Mouse (Mus musculus) stomach, embryonic 16.5 days (tissue): ENCODE measurements around the gene 2210011C24Rik. TPM values are rescaled to one million over a fixed set of nuclear protein-coding genes. Genes with fewer than 3 reads are reported as not detected.

Experiments
- ATAC-seq: fragments of 200-750 bp; cut with Nextera tagmentation; 2 replicates; pipeline ENCODE4 v1.8.0; 2017; ENCODE audit warnings: moderate number of reproducible peaks, moderate TSS enrichment; ENCODE audit not compliant: insufficient read depth, low FRiP score
- H3K27ac ChIP-seq: fragments of 300-500 bp; sonication (generic); 2 replicates; pipeline ENCODE4 v1.5.1; 2014; ENCODE audit warnings: low read length
- H3K27me3 ChIP-seq: fragments of 300-500 bp; sonication (generic); 2 replicates; pipeline ENCODE4 v1.6.1; 2014; ENCODE audit warnings: low read length, control low read depth, mixed read lengths; ENCODE audit not compliant: control insufficient read depth, insufficient read depth
- H3K36me3 ChIP-seq: fragments of 300-500 bp; sonication (generic); 2 replicates; pipeline ENCODE4 v1.6.1; 2014; ENCODE audit warnings: low read length; ENCODE audit not compliant: control insufficient read depth, insufficient read depth
- H3K4me1 ChIP-seq: fragments of 300-500 bp; sonication (generic); 2 replicates; pipeline ENCODE4 v1.6.1; 2014; ENCODE audit warnings: low read length, control low read depth, mixed read lengths; ENCODE audit not compliant: control insufficient read depth, insufficient read depth
- H3K4me2 ChIP-seq: fragments of 300-500 bp; sonication (generic); 2 replicates; pipeline ENCODE4 v1.6.1; 2014; ENCODE audit warnings: low read depth, low read length, mixed read lengths
- H3K4me3 ChIP-seq: fragments of 300-500 bp; sonication (generic); replicated peaks from 2 replicates; pipeline ENCODE4 v1.5.1; 2014; ENCODE audit warnings: mild to moderate bottlenecking, low read length
- H3K9ac ChIP-seq: fragments of 300-500 bp; sonication (generic); 2 replicates; pipeline ENCODE4 v1.6.1; 2014; ENCODE audit warnings: low read length
- H3K9me3 ChIP-seq: fragments of 300-500 bp; sonication (generic); replicated peaks from 2 replicates; pipeline ENCODE4 v1.6.1; 2016; ENCODE audit warnings: low read length, control low read depth; ENCODE audit not compliant: control insufficient read depth
- WGBS: fragments of 180-500 bp; shearing (Covaris S2); extraction: QIAGEN DNeasy Blood & Tissue Kit; methylation state at CpG from one replicate; pipeline ENCODE4 v1.1.7; 2014; 5-methylcytosine and 5-hydroxymethylcytosine counted together
- polyA plus RNA-seq: library from polyadenylated mRNA; unstranded; fragments of >200 nt; fragmentation: Nextera tagmentation; extraction: Ambion mirVana; gene quantifications from 2 replicates; pipeline ENCODE4 v1.2.1, GENCODE M21; 2015

Gene 2210011C24Rik
- polyA plus RNA-seq, 1 experiment from 2014 or later: 0.80 TPM

DNA sequence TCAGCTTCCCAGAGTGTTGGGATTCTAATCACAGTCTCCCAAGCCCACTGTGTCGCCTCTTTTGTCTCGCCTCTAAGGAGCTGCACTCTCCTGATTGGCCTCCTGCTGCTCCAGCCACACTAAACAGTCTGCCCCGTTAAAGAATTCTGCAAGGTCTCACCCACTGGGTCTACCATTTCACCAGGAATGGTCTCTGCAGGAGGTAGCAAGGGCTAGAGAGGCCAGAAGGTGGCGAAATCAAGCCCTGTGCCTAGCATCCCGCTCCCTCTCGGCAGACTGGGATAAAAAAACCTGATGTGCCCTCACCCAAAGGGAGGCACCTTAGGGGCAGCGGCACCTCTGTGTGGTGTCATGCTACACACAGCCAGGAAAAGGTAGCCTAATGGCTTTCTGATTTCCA, 32.1 kb upstream of the 2210011C24Rik start:
- Histone ChIP-seq H3K4me1 (peaks cover 7% of the 10 kb centered on the region; the same call in 1 of the 2 replicates), H3K4me2 (no peak overlapping the region), H3K9me3 (no peaks in the 10 kb centered on the region; the same call in 1 of the 2 replicates), H3K27me3 (peaks cover 32% of the 10 kb centered on the region), H3K27ac (no peak overlapping the region), H3K36me3 (no peaks in the 10 kb centered on the region), H3K4me3 (no peak overlapping the region), H3K9ac (no peak overlapping the region)
- ATAC-seq: no peak
- WGBS: 15% methylated on average over 7 of the region's 7 CpGs

DNA sequence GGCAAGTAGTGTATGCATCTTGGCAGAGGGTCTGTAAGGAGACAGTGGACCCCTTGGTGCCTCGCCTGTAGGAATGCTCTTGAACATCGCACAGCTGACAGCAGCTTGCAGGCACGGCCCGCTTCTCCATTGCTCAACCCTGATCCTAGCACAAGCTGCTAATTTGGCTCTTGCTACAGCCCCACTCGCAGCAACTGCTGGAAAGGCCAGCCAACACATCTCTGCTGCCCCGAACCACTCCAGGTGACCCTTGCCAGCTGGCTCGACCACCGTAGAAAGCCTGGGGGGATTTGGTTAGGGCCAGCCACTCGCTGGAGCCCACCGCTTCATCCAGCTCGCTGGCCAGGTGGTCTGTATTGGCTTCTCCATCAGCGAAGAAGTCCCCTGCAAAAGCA, 31.0 kb upstream of the 2210011C24Rik start:
- Histone ChIP-seq H3K4me1 (peaks cover 7% of the 10 kb centered on the region; the same call in 1 of the 2 replicates), H3K4me2 (peak overlapping the region; percentile 60; the same call in 1 of the 2 replicates), H3K27me3 (peaks cover 32% of the 10 kb centered on the region), H3K9ac (no peak overlapping the region), H3K36me3 (no peaks in the 10 kb centered on the region), H3K9me3 (no peaks in the 10 kb centered on the region; the same call in 1 of the 2 replicates), H3K27ac (no peak overlapping the region), H3K4me3 (peak overlapping the region; percentile 39)
- 35% methylated on average over 12 of the region's 12 CpGs for WGBS
- ATAC-seq: no peak

DNA sequence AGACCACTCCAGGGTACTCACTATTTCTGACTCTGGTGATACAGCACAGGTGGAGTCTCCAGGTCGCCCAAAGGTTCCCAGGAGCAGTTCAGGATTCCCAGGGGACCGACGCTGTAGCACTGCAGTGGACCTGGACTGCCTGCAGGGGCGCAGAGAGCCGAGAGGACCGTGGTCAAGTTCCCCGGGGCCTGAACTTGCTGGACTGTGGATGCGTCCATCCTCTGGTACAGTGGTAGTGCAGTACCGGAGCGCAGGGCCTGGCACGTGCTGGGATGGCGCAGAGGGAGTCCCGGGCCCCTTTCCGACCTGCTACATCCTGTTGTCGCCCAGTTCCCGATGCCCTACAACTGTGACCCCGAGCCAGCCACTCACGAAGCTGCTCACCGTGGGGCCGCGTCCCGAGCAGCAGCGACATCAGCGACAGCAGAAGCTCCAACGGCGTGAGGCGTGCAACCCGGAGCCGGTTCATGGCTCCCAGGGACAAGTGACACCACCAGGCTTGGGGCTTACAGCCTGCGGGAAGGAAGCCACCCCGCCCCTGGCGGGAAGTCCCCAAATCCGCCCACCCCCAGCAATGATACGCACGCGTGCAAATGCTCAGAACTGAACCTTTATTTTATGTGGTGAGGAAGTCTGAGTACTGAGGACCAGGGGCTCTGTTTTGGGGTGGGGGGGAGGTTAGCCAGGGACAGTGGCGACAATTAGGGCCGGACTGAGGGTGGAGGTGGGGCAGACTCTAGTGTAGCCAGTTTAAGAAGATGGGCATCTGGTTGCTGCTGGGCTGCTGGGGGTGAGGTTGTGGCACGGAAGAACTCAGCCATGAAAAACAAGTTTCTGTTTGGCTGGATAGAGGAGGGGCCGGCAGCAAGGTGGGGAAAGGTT, 30.3 kb upstream of the 2210011C24Rik start, which contains the start of gene Il27ra:
TSS of gene Il27ra (minus strand) at position 524 of the 882 bp plus-strand sequence.
- H3K9ac ChIP-seq: peak within 1 kb of the TSS; percentile 57
- no peaks in the 10 kb centered on the region; the same call in 1 of the 2 replicates for H3K9me3 ChIP-seq
- H3K4me2 ChIP-seq: peak within 1 kb of the TSS; percentile 60
- H3K36me3 ChIP-seq: no peaks in the 10 kb centered on the region
- H3K4me3 ChIP-seq: peak within 1 kb of the TSS; percentile 39
- H3K27me3 ChIP-seq: peaks cover 32% of the 10 kb centered on the region
- H3K4me1 ChIP-seq: peaks cover 7% of the 10 kb centered on the region; the same call in 1 of the 2 replicates
- peak; percentile 80 for ATAC-seq
- 4% methylated on average over 40 of the region's 40 CpGs for WGBS
- H3K27ac ChIP-seq: no peak within 1 kb of the TSS

DNA sequence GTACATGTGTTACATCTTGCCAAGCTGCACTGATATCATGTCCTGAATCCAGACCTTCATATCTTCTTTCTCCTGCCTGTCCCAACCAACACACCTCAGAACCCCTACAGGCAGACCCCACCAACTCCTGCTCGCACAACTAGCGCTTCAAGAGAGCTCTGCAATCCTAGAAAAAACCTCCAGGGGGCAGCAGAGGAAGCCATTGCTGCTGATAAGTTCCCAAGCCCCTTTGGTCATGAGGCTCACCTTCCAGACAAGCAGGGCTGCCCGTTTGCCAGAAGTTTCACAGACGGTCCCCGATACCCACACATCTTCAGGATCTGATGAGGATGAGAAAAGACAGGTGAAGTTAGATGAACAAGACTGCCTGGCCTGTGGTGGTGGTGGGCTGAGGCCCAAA, 27.1 kb upstream of the 2210011C24Rik start:
- 4% methylated on average over 5 of the region's 5 CpGs for WGBS
- Histone ChIP-seq H3K9me3 (no peaks in the 10 kb centered on the region), H3K4me3 (no peak overlapping the region), H3K4me2 (no peak overlapping the region), H3K4me1 (peaks cover 7% of the 10 kb centered on the region; the same call in 1 of the 2 replicates), H3K36me3 (no peaks in the 10 kb centered on the region), H3K27me3 (peaks cover 19% of the 10 kb centered on the region), H3K27ac (no peak overlapping the region), H3K9ac (no peak overlapping the region)
- ATAC-seq: no peak

GRCm38 (mm10) chr8:84038015-84038414, 26.0 kb upstream of the 2210011C24Rik start:
- Histone ChIP-seq H3K27ac (no peak overlapping the region), H3K4me1 (peaks cover 7% of the 10 kb centered on the region; the same call in 1 of the 2 replicates), H3K27me3 (peaks cover 9% of the 10 kb centered on the region), H3K9me3 (no peaks in the 10 kb centered on the region), H3K4me2 (no peak overlapping the region), H3K9ac (no peak overlapping the region), H3K36me3 (no peaks in the 10 kb centered on the region), H3K4me3 (no peak overlapping the region)
- 53% methylated on average over 5 of the region's 5 CpGs for WGBS
- no peak for ATAC-seq

DNA sequence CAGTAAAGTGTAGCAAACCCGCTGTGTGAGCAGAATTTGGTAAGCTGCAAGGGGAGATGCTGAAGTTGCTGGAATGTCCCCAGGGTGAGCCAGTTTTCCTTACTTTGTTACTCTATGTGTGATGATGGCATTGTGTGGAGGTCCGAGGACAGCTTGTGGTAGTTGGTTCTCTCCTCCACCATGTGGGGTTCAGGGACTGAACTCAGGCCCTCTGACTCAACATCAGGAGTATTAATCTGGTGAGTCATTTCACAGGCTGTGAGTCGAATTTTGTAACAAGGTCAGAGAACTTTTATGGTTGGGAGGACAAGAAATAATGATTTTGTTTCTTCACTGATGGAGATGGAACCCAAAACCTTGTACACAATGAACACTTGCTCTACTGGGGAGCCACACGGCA, 20.8 kb upstream of the 2210011C24Rik start:
- H3K27me3 ChIP-seq: no peaks in the 10 kb centered on the region
- WGBS: 72% methylated on average over 4 of the region's 4 CpGs
- no peak overlapping the region for H3K4me2 ChIP-seq
- no peaks in the 10 kb centered on the region for H3K36me3 ChIP-seq
- no peak overlapping the region for H3K9ac ChIP-seq
- H3K4me3 ChIP-seq: no peak overlapping the region
- H3K27ac ChIP-seq: no peak overlapping the region
- no peaks in the 10 kb centered on the region for H3K9me3 ChIP-seq
- no peak for ATAC-seq
- no peaks in the 10 kb centered on the region for H3K4me1 ChIP-seq

GRCm38 (mm10) chr8:84029272-84029671, 17.3 kb upstream of the 2210011C24Rik start:
- peaks cover 10% of the 10 kb centered on the region; the same call in 1 of the 2 replicates for H3K4me1 ChIP-seq
- 90% methylated on average over 5 of the region's 5 CpGs for WGBS
- 0 out of 2 replicates have a peak, but pooled peaks cover 5% of the 10 kb centered on the region for H3K27me3 ChIP-seq
- H3K4me3 ChIP-seq: no peak overlapping the region
- no peaks in the 10 kb centered on the region for H3K9me3 ChIP-seq
- H3K4me2 ChIP-seq: no peak overlapping the region
- no peaks in the 10 kb centered on the region for H3K36me3 ChIP-seq
- no peak overlapping the region for H3K9ac ChIP-seq
- ATAC-seq: no peak
- no peak overlapping the region for H3K27ac ChIP-seq

- Histone ChIP-seq H3K4me1 (peaks cover 23% of the 10 kb centered on the region), H3K9ac (no peak overlapping the region), H3K4me3 (no peak overlapping the region), H3K4me2 (no peak overlapping the region), H3K27me3 (0 out of 2 replicates have a peak, but pooled peaks cover 5% of the 10 kb centered on the region), H3K36me3 (no peaks in the 10 kb centered on the region), H3K27ac (no peak overlapping the region), H3K9me3 (no peaks in the 10 kb centered on the region)
- 16% methylated on average over 10 of the region's 10 CpGs for WGBS
- ATAC-seq: no peak
Measured at GRCm38 (mm10) chr8:84027449-84027848, 15.5 kb upstream of the 2210011C24Rik start.

DNA sequence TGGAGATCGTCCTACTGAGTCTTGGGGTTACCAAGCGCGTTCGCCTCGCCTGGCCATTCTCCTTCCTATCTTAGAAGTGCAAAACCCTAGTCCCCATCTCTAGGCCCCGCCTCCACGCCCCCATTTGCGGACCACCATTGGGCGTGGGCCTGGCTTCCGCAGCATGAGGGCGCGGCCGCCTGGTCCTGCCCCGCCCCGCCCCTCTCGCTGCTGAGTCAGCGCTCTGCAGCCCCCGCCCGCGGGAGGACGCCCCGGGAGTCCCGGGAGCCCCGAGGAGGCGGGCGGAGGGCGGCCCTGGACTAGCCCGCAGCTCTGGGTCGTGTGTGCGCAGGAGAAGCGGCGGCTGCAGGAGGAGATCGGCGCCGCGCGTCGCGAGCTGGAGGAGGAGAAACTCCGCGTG, 13.9 kb upstream of the 2210011C24Rik start:
- H3K9ac ChIP-seq: peak overlapping the region; percentile 65
- peaks cover 31% of the 10 kb centered on the region for H3K4me1 ChIP-seq
- H3K27me3 ChIP-seq: 0 out of 2 replicates have a peak, but pooled peaks cover 5% of the 10 kb centered on the region
- peak; percentile 59 for ATAC-seq
- peak overlapping the region; percentile 68 for H3K4me2 ChIP-seq
- H3K4me3 ChIP-seq: peak overlapping the region; percentile 50
- H3K9me3 ChIP-seq: no peaks in the 10 kb centered on the region
- 2% methylated on average over 41 of the region's 41 CpGs for WGBS
- H3K27ac ChIP-seq: no peak overlapping the region
- H3K36me3 ChIP-seq: no peaks in the 10 kb centered on the region
